27 mouse cellular contexts compared by ENCODE assay signal in genomic region chr10:68204391-68204790, GRCm38 (mm10).
DNase-seq lines count a peak whose midpoint lies in the region; ATAC-seq and TF ChIP-seq lines count a peak whose summit lies in the region.
"Had no signal": no experiment of that assay in that cellular context is flagged by ENCODE, and none has a peak within 500 bp of the region (broad histone marks: within the 10 kb centered on the region; RNA-seq: fewer than 3 reads in every experiment).

No protein-coding gene starts in this region.

- H3K27me3 ChIP-seq in intestine, embryonic 14.5 days (replicated peaks; ENCODE audit: control insufficient read depth, insufficient read depth, low read length) = no peaks in the 10 kb centered on the region
- H3K27me3 ChIP-seq in intestine, embryonic 16.5 days (replicated peaks; ENCODE audit: control insufficient read depth, insufficient read depth, low read length) = no peaks in the 10 kb centered on the region
- no peaks in the 10 kb centered on the region for H3K27me3 ChIP-seq in forebrain, postnatal 0 days (ENCODE audit: insufficient read depth, low read length)
- H3K27me3 ChIP-seq in forebrain, embryonic 14.5 days (replicated peaks; ENCODE audit: control insufficient read depth, insufficient read depth, low read length) = no peaks in the 10 kb centered on the region
- H3K27me3 ChIP-seq: embryonic facial prominence, embryonic 12.5 days; embryonic facial prominence, embryonic 15.5 days; forebrain, embryonic 15.5 days; heart, embryonic 12.5 days; heart, embryonic 15.5 days had no signal

- no peak overlapping the region for H3K9ac ChIP-seq in intestine, embryonic 14.5 days (ENCODE audit: low read length)
- no peak overlapping the region for H3K9ac ChIP-seq in intestine, embryonic 16.5 days (ENCODE audit: low read depth, low read length)
- H3K9ac ChIP-seq in forebrain, postnatal 0 days = no peak overlapping the region
- H3K9ac ChIP-seq in forebrain, embryonic 14.5 days (ENCODE audit: low read length) = no peak overlapping the region
- H3K9ac ChIP-seq: embryonic facial prominence, embryonic 12.5 days; embryonic facial prominence, embryonic 15.5 days; forebrain, embryonic 15.5 days; heart, embryonic 12.5 days; heart, embryonic 15.5 days; hindbrain, embryonic 14.5 days had no signal

- no peaks in the 10 kb centered on the region for H3K9me3 ChIP-seq in intestine, embryonic 14.5 days (ENCODE audit: control insufficient read depth, low read length)
- no peaks in the 10 kb centered on the region for H3K9me3 ChIP-seq in intestine, embryonic 16.5 days (ENCODE audit: control insufficient read depth, low read length)
- no peaks in the 10 kb centered on the region for H3K9me3 ChIP-seq in forebrain, postnatal 0 days (ENCODE audit: low read length)
- no peaks in the 10 kb centered on the region for H3K9me3 ChIP-seq in forebrain, embryonic 14.5 days (replicated peaks; ENCODE audit: control insufficient read depth, low read length)
- H3K9me3 ChIP-seq: embryonic facial prominence, embryonic 12.5 days; embryonic facial prominence, embryonic 15.5 days; forebrain, embryonic 15.5 days; heart, embryonic 12.5 days; heart, embryonic 15.5 days had no signal

- H3K4me1 ChIP-seq in intestine, embryonic 14.5 days (replicated peaks; ENCODE audit: control insufficient read depth, insufficient read depth, low read length) = peaks cover 17% of the 10 kb centered on the region
- peaks cover 13% of the 10 kb centered on the region for H3K4me1 ChIP-seq in intestine, embryonic 16.5 days (ENCODE audit: control insufficient read depth, insufficient read depth, low read length)
- no peaks in the 10 kb centered on the region for H3K4me1 ChIP-seq in forebrain, postnatal 0 days (ENCODE audit: insufficient read depth)
- H3K4me1 ChIP-seq in forebrain, embryonic 14.5 days (ENCODE audit: control insufficient read depth, insufficient read depth, low read length) = peaks cover 5% of the 10 kb centered on the region; the same call in 1 of the 2 replicates

- WGBS in intestine, embryonic 14.5 days = 92% methylated on average over 6 of the region's 6 CpGs
- 82% methylated on average over 6 of the region's 6 CpGs for WGBS in intestine, embryonic 16.5 days
- 84% methylated on average over 6 of the region's 6 CpGs for WGBS in forebrain, postnatal 0 days
- WGBS in forebrain, embryonic 14.5 days = 76% methylated on average over 6 of the region's 6 CpGs

- ATAC-seq in intestine, embryonic 14.5 days (replicated peaks; ENCODE audit: low FRiP score, low TSS enrichment, low read depth) = no peak
- ATAC-seq in intestine, embryonic 16.5 days = no peak
- ATAC-seq in CD4-positive, CD25-positive, alpha-beta regulatory T cell, adult 4 months = peak; percentile 80
- no peak for ATAC-seq in forebrain, postnatal 0 days
- ATAC-seq in forebrain, embryonic 14.5 days = no peak
- ATAC-seq: forebrain, embryonic 15.5 days; hindbrain, postnatal 0 days; intestine, postnatal 0 days had no signal

- H3K4me2 ChIP-seq in intestine, embryonic 14.5 days (ENCODE audit: low read length) = no peak overlapping the region
- no peak overlapping the region for H3K4me2 ChIP-seq in intestine, embryonic 16.5 days (ENCODE audit: low read depth, low read length)
- H3K4me2 ChIP-seq in forebrain, postnatal 0 days (ENCODE audit: low read depth) = no peak overlapping the region
- no peak overlapping the region for H3K4me2 ChIP-seq in forebrain, embryonic 14.5 days (ENCODE audit: low read length)
- H3K4me2 ChIP-seq: embryonic facial prominence, embryonic 12.5 days; embryonic facial prominence, embryonic 15.5 days; forebrain, embryonic 15.5 days; heart, embryonic 12.5 days; heart, embryonic 15.5 days; hindbrain, embryonic 14.5 days had no signal

- H3K36me3 ChIP-seq in intestine, embryonic 14.5 days (ENCODE audit: control insufficient read depth, insufficient read depth, low read length) = peaks cover 23% of the 10 kb centered on the region
- H3K36me3 ChIP-seq in intestine, embryonic 16.5 days (ENCODE audit: control insufficient read depth, insufficient read depth, low read length) = 0 out of 2 replicates have a peak, but pooled peaks cover under 1% of the 10 kb centered on the region
- H3K36me3 ChIP-seq in forebrain, postnatal 0 days (ENCODE audit: insufficient read depth) = no peaks in the 10 kb centered on the region; the same call in 1 of the 2 replicates
- no peaks in the 10 kb centered on the region for H3K36me3 ChIP-seq in forebrain, embryonic 14.5 days (ENCODE audit: control insufficient read depth, insufficient read depth, low read length)
- H3K36me3 ChIP-seq: forebrain, embryonic 15.5 days had no signal

- H3K4me3 ChIP-seq in intestine, embryonic 14.5 days (ENCODE audit: low read depth, low read length) = no peak overlapping the region
- H3K4me3 ChIP-seq in intestine, embryonic 16.5 days (ENCODE audit: low read length) = no peak overlapping the region
- H3K4me3 ChIP-seq in forebrain, postnatal 0 days (ENCODE audit: low read depth, low read length) = no peak overlapping the region
- H3K4me3 ChIP-seq in forebrain, embryonic 14.5 days (ENCODE audit: low read depth, low read length) = no peak overlapping the region
- H3K4me3 ChIP-seq: embryonic facial prominence, embryonic 12.5 days; embryonic facial prominence, embryonic 15.5 days; forebrain, embryonic 15.5 days; heart, embryonic 12.5 days; heart, embryonic 15.5 days had no signal

- TF ChIP-seq CTCF in forebrain, postnatal 0 days (IDR thresholded peaks at IDR 0.05; ENCODE audit: low read depth) = no peak

- DNase-seq in intestine, embryonic 14.5 days (ENCODE audit: low spot score) = peak; percentile 20
- DNase-seq in induced T-regulatory cell, adult 2 months (ENCODE audit: low read depth) = peak; percentile 67
- no peak for DNase-seq in forebrain, postnatal 0 days
- DNase-seq in lung, adult 18-20 months = no peak
- no peak for DNase-seq in forebrain, embryonic 14.5 days (ENCODE audit: low spot score)
- DNase-seq: adrenal gland, postnatal 10 days; adrenal gland, postnatal 36 days; B cell, adult 2 months; cerebellum, adult 11 months; cerebellum, adult 2 months; cerebellum, adult 9-11 months; cerebellum, postnatal 25 days; gastrocnemius, postnatal 10 days; gastrocnemius, postnatal 36 days; heart, adult 18-20 months; heart, postnatal 10 days; heart, postnatal 4 days had no signal

- H3K27ac ChIP-seq in intestine, embryonic 14.5 days (ENCODE audit: low read depth) = no peak overlapping the region
- H3K27ac ChIP-seq in intestine, embryonic 16.5 days (ENCODE audit: low read length) = no peak overlapping the region
- no peak overlapping the region for H3K27ac ChIP-seq in forebrain, postnatal 0 days (ENCODE audit: low read depth, low read length)
- H3K27ac ChIP-seq in forebrain, embryonic 14.5 days (ENCODE audit: low read depth, low read length) = no peak overlapping the region
- H3K27ac ChIP-seq: embryonic facial prominence, embryonic 12.5 days; embryonic facial prominence, embryonic 15.5 days; forebrain, embryonic 15.5 days; heart, embryonic 15.5 days; hindbrain, embryonic 14.5 days; hindbrain, postnatal 0 days had no signal

Comparison
In these comparisons a context has a peak if more than half of its experiments do, and no peak if none do; other contexts are left out.
1. DNase-seq: peak in intestine, embryonic 14.5 days (single experiment) and induced T-regulatory cell, adult 2 months (single experiment); none in forebrain, postnatal 0 days (single experiment), lung, adult 18-20 months (0 of 2) and forebrain, embryonic 14.5 days (single experiment).